9 mouse cellular contexts compared by ENCODE assay signal in genomic region chr3:138064732-138065645, GRCm38 (mm10). TPM values are rescaled to one million over a fixed set of nuclear protein-coding genes. Genes with fewer than 3 reads are reported as not detected.
DNase-seq lines count a peak whose midpoint lies in the region; ATAC-seq and TF ChIP-seq lines count a peak whose summit lies in the region.
"Had no signal": no experiment of that assay in that cellular context is flagged by ENCODE, and none has a peak within 500 bp of the region (broad histone marks: within the 10 kb centered on the region; RNA-seq: fewer than 3 reads in every experiment).

Gene 1110002E22Rik, plus strand, starts transcription at chr3:138065052.

- no peaks in the 10 kb centered on the region for H3K27me3 ChIP-seq in embryonic facial prominence, embryonic 11.5 days (ENCODE audit: control insufficient read depth, insufficient read depth, low read length)
- no peaks in the 10 kb centered on the region for H3K27me3 ChIP-seq in heart, embryonic 16.5 days (ENCODE audit: control insufficient read depth, insufficient read depth, low read length)
- H3K27me3 ChIP-seq in myocyte (ENCODE audit: control insufficient read depth, insufficient read depth, insufficient read length): no peaks in the 10 kb centered on the region
- H3K27me3 ChIP-seq: Patski had no signal

- H3K27ac ChIP-seq in embryonic facial prominence, embryonic 11.5 days (replicated peaks; ENCODE audit: low read depth, low read length): no peak within 1 kb of the TSS
- peak within 1 kb of the TSS; percentile 98 for H3K27ac ChIP-seq in heart, embryonic 16.5 days (ENCODE audit: low read length)

- no peak within 1 kb of the TSS for H3K4me2 ChIP-seq in embryonic facial prominence, embryonic 11.5 days (ENCODE audit: low read depth, low read length)
- H3K4me2 ChIP-seq in heart, embryonic 16.5 days (ENCODE audit: low read depth, low read length): peak within 1 kb of the TSS; percentile 71
- H3K4me2 ChIP-seq in myocyte (ENCODE audit: low read depth): peak within 1 kb of the TSS; percentile 93

- H3K9me3 ChIP-seq in embryonic facial prominence, embryonic 11.5 days (replicated peaks; ENCODE audit: control insufficient read depth, low read length): no peaks in the 10 kb centered on the region
- no peaks in the 10 kb centered on the region for H3K9me3 ChIP-seq in heart, embryonic 16.5 days (replicated peaks; ENCODE audit: control insufficient read depth, low read length)

- peak within 1 kb of the TSS; percentile 75 for H3ac ChIP-seq in myocyte (ENCODE audit: control insufficient read depth, insufficient read length)

- H3K36me3 ChIP-seq in embryonic facial prominence, embryonic 11.5 days (replicated peaks; ENCODE audit: control insufficient read depth, insufficient read depth, low read depth, low read length): no peaks in the 10 kb centered on the region
- no peaks in the 10 kb centered on the region for H3K36me3 ChIP-seq in heart, embryonic 16.5 days (ENCODE audit: control insufficient read depth, insufficient read depth)
- H3K36me3 ChIP-seq in myocyte (ENCODE audit: control insufficient read depth, insufficient read depth): no peaks in the 10 kb centered on the region

- WGBS in embryonic facial prominence, embryonic 11.5 days: 72% methylated on average over 33 of the region's 33 CpGs
- 41% methylated on average over 33 of the region's 33 CpGs for WGBS in heart, embryonic 16.5 days

- 0 out of 2 replicates have a peak, but pooled peaks have one; percentile 10 for ATAC-seq in embryonic facial prominence, embryonic 11.5 days (replicated peaks; ENCODE audit: insufficient number of reproducible peaks, low FRiP score, low TSS enrichment, low read depth)
- peak; percentile 11 for ATAC-seq in heart, embryonic 16.5 days (replicated peaks; ENCODE audit: extremely low read depth, insufficient read depth, low FRiP score)
- ATAC-seq in CD4-positive, CD25-positive, alpha-beta regulatory T cell, adult 4 months: no peak
- ATAC-seq: Patski had no signal

- no peak within 1 kb of the TSS for H3K9ac ChIP-seq in embryonic facial prominence, embryonic 11.5 days (replicated peaks; ENCODE audit: low read length)
- peak within 1 kb of the TSS; percentile 86 for H3K9ac ChIP-seq in heart, embryonic 16.5 days (ENCODE audit: low read length)

- no peak within 1 kb of the TSS for H3K4me3 ChIP-seq in embryonic facial prominence, embryonic 11.5 days (ENCODE audit: low read depth, low read length)
- H3K4me3 ChIP-seq in heart, embryonic 16.5 days (ENCODE audit: low read length): peak within 1 kb of the TSS; percentile 54
- peak within 1 kb of the TSS; percentile 86 for H3K4me3 ChIP-seq in myocyte

- H3K4me1 ChIP-seq in embryonic facial prominence, embryonic 11.5 days (ENCODE audit: control insufficient read depth, insufficient read depth, low read length): 0 out of 2 replicates have a peak, but pooled peaks cover under 1% of the 10 kb centered on the region
- peaks cover 26% of the 10 kb centered on the region for H3K4me1 ChIP-seq in heart, embryonic 16.5 days (ENCODE audit: control insufficient read depth, insufficient read depth, low read length)

- peak; percentile 43 to 55 for DNase-seq in left cerebral cortex, adult 18-20 months (ENCODE audit: low spot score in 2 of 2)
- no peak for DNase-seq in left cerebral cortex, adult 11 months (ENCODE audit: low spot score)
- no peak for DNase-seq in embryonic facial prominence, embryonic 11.5 days (ENCODE audit: low spot score)
- DNase-seq in urinary bladder, postnatal 4 days (ENCODE audit: low spot score in 2 of 2): no peak
- DNase-seq in frontal cortex, postnatal 25 days (ENCODE audit: low spot score in 2 of 2): no peak

- peaks cover 47% of the 10 kb centered on the region for H3K79me2 ChIP-seq in myocyte (ENCODE audit: control insufficient read depth, insufficient read depth)

- TF ChIP-seq POLR2A in myocyte (IDR thresholded peaks at IDR 0.05; ENCODE audit: insufficient read length, low read depth): peak; percentile 78

TF ChIP-seq in myocyte, 11 proteins besides CTCF, POLR2A, EP300 and RAD21:
- TF ChIP-seq E2F4 (IDR thresholded peaks at IDR 0.05; ENCODE audit: insufficient read depth): no peak
- no peak for TF ChIP-seq TCF3 (IDR thresholded peaks at IDR 0.05; ENCODE audit: insufficient read length, low read depth)
- TF ChIP-seq MYOG (IDR thresholded peaks at IDR 0.05; ENCODE audit: control insufficient read depth in 1 of 3, insufficient read depth in 1 of 3, insufficient read length in 2 of 3, low read depth in 2 of 3): peak in 1 of 3 experiments; percentile 65
- TF ChIP-seq POLR2AphosphoS2 (IDR thresholded peaks at IDR 0.05; ENCODE audit: insufficient read length, low read depth): peak; percentile 73
- TF ChIP-seq CEBPB (IDR thresholded peaks at IDR 0.05; ENCODE audit: insufficient read depth, poor library complexity, severe bottlenecking): no peak
- TF ChIP-seq MAX (IDR thresholded peaks at IDR 0.05; ENCODE audit: low read depth): no peak
- no peak for TF ChIP-seq USF1 (IDR thresholded peaks at IDR 0.05; ENCODE audit: low read depth)
- peak in 2 of 3 experiments; percentile 52 to 64 for TF ChIP-seq MYOD1 (IDR thresholded peaks at IDR 0.05; ENCODE audit: control insufficient read depth in 1 of 3, insufficient read length in 2 of 3, low read depth in 2 of 3)
- TF ChIP-seq REST (IDR thresholded peaks at IDR 0.05; ENCODE audit: insufficient read depth, insufficient read length): no peak

RNA-seq across cellular contexts. Expression of gene 1110002E22Rik, which starts in this region (rescaled TPM):
- total RNA-seq in left cerebral cortex, adult 18-20 months (2021): 1 to 10 TPM; 2.2 to 3.9 TPM
- polyA plus RNA-seq in embryonic facial prominence, embryonic 11.5 days (2014; fragmentation: Nextera tagmentation; extraction: Ambion mirVana): 0.07 and 0.17 TPM in 2 replicates
- polyA plus RNA-seq in heart, embryonic 16.5 days (2015; fragmentation: Nextera tagmentation; extraction: Ambion mirVana): 18.7 and 19.1 TPM in 2 replicates
- polyA plus RNA-seq in myocyte (2012; fragmentation: generic; extraction: Trizol): 22.3 TPM
- not detected for polyA plus RNA-seq in CD4-positive, CD25-positive, alpha-beta regulatory T cell, adult 4 months (2017; shearing (Covaris generic))

Comparison
In these comparisons a context has a peak if more than half of its experiments do, and no peak if none do; other contexts are left out.
1. RNA of gene 1110002E22Rik (polyA plus RNA-seq): 22.3 TPM in myocyte (single experiment) and 18.7 to 19.1 TPM in heart, embryonic 16.5 days; 0.07 to 0.17 TPM in embryonic facial prominence, embryonic 11.5 days and not detected in CD4-positive, CD25-positive, alpha-beta regulatory T cell, adult 4 months; every median in the first group is over 10 times any median in the second.
2. DNase-seq: peak in left cerebral cortex, adult 18-20 months (2 of 2); none in left cerebral cortex, adult 11 months (single experiment), embryonic facial prominence, embryonic 11.5 days (single experiment), urinary bladder, postnatal 4 days (0 of 2) and frontal cortex, postnatal 25 days (0 of 2).
3. Peak in ATAC-seq in embryonic facial prominence, embryonic 11.5 days; RNA of the gene not detected or under 1 TPM.